Mouse (Mus musculus): ENCODE measurements around the gene Copg2.

The Copg2 gene

GRCm38 (mm10) chr6:30734988-30735727 is 161.4 kb downstream of the Copg2 start:
- DNase-seq (ENCODE audit: low read depth, low spot score) = no peak

GRCm38 (mm10) chr6:30734465-30734864 is 162.1 kb downstream of the Copg2 start:
- no peak for DNase-seq (ENCODE audit: low read depth, low spot score)

- peak; percentile 72 for DNase-seq (ENCODE audit: low read depth, low spot score)
Measured at GRCm38 (mm10) chr6:30732571-30733130, 163.9 kb downstream of the Copg2 start.

- no peak for DNase-seq (ENCODE audit: low read depth, low spot score)
Measured at GRCm38 (mm10) chr6:30730301-30730971, 166.2 kb downstream of the Copg2 start.

- no peak for DNase-seq (ENCODE audit: low read depth, low spot score)
Measured at GRCm38 (mm10) chr6:30723331-30723730, 173.3 kb downstream of the Copg2 start, which contains the start of gene Mest. Mest (plus strand) TSS chr6:30723547.

GRCm38 (mm10) chr6:30722385-30723164 is 174.0 kb downstream of the Copg2 start:
- DNase-seq (ENCODE audit: low read depth, low spot score) = no peak

- DNase-seq (ENCODE audit: low read depth, low spot score) = no peak
Measured at GRCm38 (mm10) chr6:30716796-30717195, 179.8 kb downstream of the Copg2 start.

- DNase-seq (ENCODE audit: low read depth, low spot score) = no peak
Measured at GRCm38 (mm10) chr6:30714891-30715471, 181.6 kb downstream of the Copg2 start.

- DNase-seq (ENCODE audit: low read depth, low spot score) = no peak
Measured at GRCm38 (mm10) chr6:30713896-30714295, 182.7 kb downstream of the Copg2 start.

GRCm38 (mm10) chr6:30713455-30713854 is 183.1 kb downstream of the Copg2 start:
- DNase-seq (ENCODE audit: low read depth, low spot score) = no peak

GRCm38 (mm10) chr6:30712484-30712883 is 184.1 kb downstream of the Copg2 start:
- no peak for DNase-seq (ENCODE audit: low read depth, low spot score)

- no peak for DNase-seq (ENCODE audit: low read depth, low spot score)
Measured at GRCm38 (mm10) chr6:30711365-30711763, 185.2 kb downstream of the Copg2 start.

- no peak for DNase-seq (ENCODE audit: low read depth, low spot score)
Measured at GRCm38 (mm10) chr6:30710371-30711364, 185.9 kb downstream of the Copg2 start.

- DNase-seq (ENCODE audit: low read depth, low spot score) = no peak
Measured at GRCm38 (mm10) chr6:30709115-30709514, 187.5 kb downstream of the Copg2 start.

GRCm38 (mm10) chr6:30703977-30704602 is 192.5 kb downstream of the Copg2 start:
- DNase-seq (ENCODE audit: low read depth, low spot score) = no peak

GRCm38 (mm10) chr6:30703476-30703875 is 193.1 kb downstream of the Copg2 start:
- DNase-seq (ENCODE audit: low read depth, low spot score) = no peak

- no peak for DNase-seq (ENCODE audit: low read depth, low spot score)
Measured at GRCm38 (mm10) chr6:30702881-30703280, 193.7 kb downstream of the Copg2 start.

- DNase-seq (ENCODE audit: low read depth, low spot score) = no peak
Measured at GRCm38 (mm10) chr6:30700182-30700581, 196.4 kb downstream of the Copg2 start.

GRCm38 (mm10) chr6:30698036-30698435 is 198.6 kb downstream of the Copg2 start:
- DNase-seq (ENCODE audit: low read depth, low spot score) = no peak

Measured in ES-CJ7 (cell line).